Mouse (Mus musculus): Measurements from ENCODE around the gene Ankrd45. TPM values are rescaled to one million over a fixed set of nuclear protein-coding genes. Genes with fewer than 3 reads are reported as not detected.

Gene Ankrd45
- polyA plus RNA-seq, 1 experiment from 2014 or later, result 4.0 TPM

Other genes with a start within 250 kb of the Ankrd45 start
- gene Rc3h1, start 236.3 kb upstream of the Ankrd45 start, polyA plus RNA-seq (2014; fragmentation: Nextera tagmentation; extraction: Ambion mirVana), result 9.7 and 10.3 TPM in 2 replicates
- gene Serpinc1, start 164.1 kb upstream of the Ankrd45 start, polyA plus RNA-seq (2014; fragmentation: Nextera tagmentation; extraction: Ambion mirVana), result 1.4 and 1.8 TPM in 2 replicates
- 9.4 and 9.7 TPM in 2 replicates for gene Zbtb37, start 107.8 kb upstream of the Ankrd45 start, polyA plus RNA-seq (2014; fragmentation: Nextera tagmentation; extraction: Ambion mirVana)
- 27.4 and 34.0 TPM in 2 replicates for gene Dars2, start 72.0 kb upstream of the Ankrd45 start, polyA plus RNA-seq (2014; fragmentation: Nextera tagmentation; extraction: Ambion mirVana)
- 16.6 and 19.0 TPM in 2 replicates for gene Cenpl, start 72.0 kb upstream of the Ankrd45 start, polyA plus RNA-seq (2014; fragmentation: Nextera tagmentation; extraction: Ambion mirVana)
- 13.0 and 13.9 TPM in 2 replicates for gene Klhl20, start 11.2 kb upstream of the Ankrd45 start, polyA plus RNA-seq (2014; fragmentation: Nextera tagmentation; extraction: Ambion mirVana)
- gene Tex50, start 16.6 kb downstream of the Ankrd45 start, polyA plus RNA-seq (2014; fragmentation: Nextera tagmentation; extraction: Ambion mirVana), result 0.22 and 0.28 TPM in 2 replicates
- 383 and 410 TPM in 2 replicates for gene Prdx6, start 108.5 kb downstream of the Ankrd45 start, polyA plus RNA-seq (2014; fragmentation: Nextera tagmentation; extraction: Ambion mirVana)